Mouse (Mus musculus) CD4-positive, CD25-positive, alpha-beta regulatory T cell, adult 2 months (primary cell): Measurements from ENCODE around the gene Gm47189.
"Not testable (repeated sequence)": the region's sequence is repeated elsewhere in the genome, so short reads cannot be mapped to it uniquely, and the experiment has no call there.

Experiments used
- DNase-seq: peaks from one replicate; pipeline ENCODE4 v3.0.0-alpha.2; 2012; ENCODE audit warnings: low read depth, low spot score

Gene Gm47189

DNA sequence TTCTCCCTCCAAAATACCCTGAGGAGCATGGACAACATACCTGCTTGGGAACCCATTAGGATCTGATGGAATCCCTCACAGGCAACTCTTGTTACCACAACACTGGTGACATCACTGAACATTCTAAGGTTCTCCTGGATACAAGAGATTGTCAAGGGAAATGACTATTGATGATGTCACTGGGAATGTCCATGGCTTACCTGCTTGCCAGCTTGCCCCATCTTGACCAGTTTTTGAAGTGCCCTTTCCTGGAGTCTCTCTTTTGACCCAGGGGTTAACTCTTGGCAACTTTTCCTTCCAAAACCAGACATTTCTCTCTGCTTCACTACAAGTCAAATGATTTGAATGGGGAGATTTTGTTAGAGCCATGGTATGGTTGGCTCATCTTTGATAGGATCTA, at the start of gene Gm47189:
Gene Gm47189, minus strand, starts transcription at position 101 of the 400 bp plus-strand sequence.
- not testable (repeated sequence) for DNase-seq

DNA sequence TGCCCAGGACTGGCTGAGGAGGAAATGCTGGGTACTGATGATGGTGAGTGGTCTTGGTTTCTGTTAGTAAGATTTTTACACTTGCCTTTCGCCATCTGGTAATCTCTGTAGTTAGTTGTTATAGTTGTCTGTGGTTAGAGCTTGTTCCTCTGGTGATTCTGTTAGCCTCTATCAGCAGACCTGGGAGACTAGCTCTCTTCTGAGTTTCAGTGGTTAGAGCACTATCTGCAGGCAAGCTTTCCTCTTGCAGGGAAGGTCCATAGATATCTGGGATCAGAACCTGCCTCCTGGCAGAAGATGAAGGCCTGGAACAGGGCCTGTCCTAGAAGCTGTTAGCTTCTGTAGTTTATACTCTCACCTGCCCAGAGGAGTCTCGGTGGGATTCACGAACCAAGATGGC, 16.3 kb downstream of the Gm47189 start:
- not testable (repeated sequence) for DNase-seq

DNA sequence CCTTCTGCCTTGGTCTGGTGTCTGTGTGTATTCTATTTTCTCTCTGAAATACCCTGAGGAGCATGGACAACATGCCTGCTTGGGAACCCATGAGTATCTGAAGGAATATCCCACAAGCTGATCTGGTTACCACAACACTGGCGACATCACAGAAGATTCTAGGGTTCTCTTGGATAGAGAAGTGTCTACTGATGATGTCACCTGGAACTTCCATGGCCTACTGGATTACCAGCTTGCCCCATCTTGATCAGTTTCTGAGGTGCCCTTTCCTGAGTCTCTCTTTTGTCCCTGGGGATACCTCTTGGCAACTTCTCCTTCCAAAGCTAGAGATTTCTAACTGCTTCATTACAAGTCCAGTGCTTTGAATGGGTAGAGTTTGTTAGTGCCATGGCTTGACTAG, 21.7 kb downstream of the Gm47189 start, which contains the start of gene Gm7929:
Gene Gm7929, minus strand, starts transcription at position 101 of the 400 bp plus-strand sequence.
- not testable (repeated sequence) for DNase-seq

DNA sequence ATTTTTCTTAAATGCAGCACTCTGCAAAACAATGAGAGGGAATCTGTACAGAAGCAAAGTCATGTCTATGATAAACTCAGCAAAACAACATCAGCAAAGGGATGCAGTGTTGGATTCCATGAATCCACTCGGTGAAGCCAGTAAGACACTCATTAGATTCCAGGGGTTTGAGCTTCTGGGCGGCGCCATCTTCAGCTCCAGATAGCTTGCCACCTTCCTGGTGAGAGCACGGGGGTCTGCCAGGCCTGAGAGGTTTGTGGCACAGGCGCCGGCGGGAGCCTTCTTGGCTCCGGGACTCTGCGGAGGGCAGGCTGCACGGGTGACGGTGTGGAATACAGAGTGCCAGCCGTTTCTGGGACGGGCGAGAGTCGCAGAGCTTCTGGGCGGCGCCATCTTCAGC, 48.8 kb downstream of the Gm47189 start:
- DNase-seq = not testable (repeated sequence)

DNA sequence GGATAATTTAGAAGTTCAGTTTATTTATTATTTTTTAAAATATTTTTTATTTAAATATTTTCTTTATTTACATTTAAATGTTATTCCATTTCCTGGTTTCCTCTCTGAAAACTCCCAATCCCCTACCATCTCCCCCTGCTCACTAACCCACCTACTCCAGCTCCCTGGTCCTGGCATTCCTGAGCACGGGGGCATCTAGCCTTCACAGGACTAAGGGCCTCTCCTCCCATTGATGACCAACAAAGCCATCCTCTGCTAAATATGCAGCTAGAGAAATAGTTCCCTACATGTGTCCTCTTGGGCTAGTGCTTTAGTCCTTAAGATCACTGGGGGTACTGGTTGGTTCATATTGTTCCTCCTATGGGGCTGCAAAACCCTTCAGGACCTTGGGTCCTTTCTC, 55.1 kb downstream of the Gm47189 start:
- DNase-seq = not testable (repeated sequence)
